In genomic region chr1:183662369-183663043, GRCm38 (mm10) we compare ENCODE assay signal across 19 mouse cellular contexts.
A peak's percentile ranks its signal among the peaks of the same experiment; 100 is the strongest.
DNase-seq lines count a peak whose midpoint lies in the region.
"Had no signal": no experiment of that assay in that cellular context is flagged by ENCODE, and none has a peak within 500 bp of the region (broad histone marks: within the 10 kb centered on the region; RNA-seq: fewer than 3 reads in every experiment).

No protein-coding gene starts in this region.

- H3K27me3 ChIP-seq in forebrain, embryonic 10.5 days (ENCODE audit: poor library complexity, severe bottlenecking): no peaks in the 10 kb centered on the region
- H3K27me3 ChIP-seq: heart, embryonic 15.5 days; liver, embryonic 13.5 days; megakaryocyte, embryonic 14.5 days; midbrain, embryonic 13.5 days had no signal

- H3K4me1 ChIP-seq in forebrain, embryonic 10.5 days: no peaks in the 10 kb centered on the region
- H3K4me1 ChIP-seq: heart, embryonic 15.5 days; liver, embryonic 13.5 days; megakaryocyte, embryonic 14.5 days; midbrain, embryonic 13.5 days had no signal

- H3K9me3 ChIP-seq in forebrain, embryonic 10.5 days: no peaks in the 10 kb centered on the region; the same call in 1 of the 2 replicates
- H3K9me3 ChIP-seq: midbrain, embryonic 13.5 days had no signal

- no peak overlapping the region for H3K27ac ChIP-seq in forebrain, embryonic 10.5 days
- H3K27ac ChIP-seq: heart, embryonic 15.5 days; hindbrain, embryonic 14.5 days; liver, embryonic 13.5 days; midbrain, embryonic 13.5 days; stomach, postnatal 0 days had no signal

- DNase-seq in cerebellum, adult 11-12 months: peak; percentile 23
- DNase-seq in cerebellum, adult 11 months: no peak
- DNase-seq in kidney, postnatal 14 days: peak; percentile 4
- no peak for DNase-seq in kidney, adult 8-10 months
- DNase-seq in cerebellum, adult 8-10 months: peak; percentile 11
- DNase-seq in cerebellum, postnatal 36 days: peak; percentile 23 to 48
- DNase-seq in testis, postnatal 10 days (ENCODE audit: low spot score): no peak
- DNase-seq in forebrain, embryonic 10.5 days (ENCODE audit: extremely low spot score, low spot score): no peak
- DNase-seq: adrenal gland, postnatal 36 days; heart, postnatal 36 days; layer of hippocampus, adult 9-11 months; liver, embryonic 13.5 days; lung, adult 2 months; right cerebral cortex, postnatal 14 days had no signal

- no peak overlapping the region for H3K4me3 ChIP-seq in forebrain, embryonic 10.5 days
- H3K4me3 ChIP-seq: heart, embryonic 15.5 days; liver, embryonic 13.5 days; megakaryocyte, embryonic 14.5 days; midbrain, embryonic 13.5 days had no signal

- WGBS in forebrain, embryonic 10.5 days: 89% methylated on average over 15 of the region's 15 CpGs

- no peaks in the 10 kb centered on the region for H3K36me3 ChIP-seq in forebrain, embryonic 10.5 days (replicated peaks)
- H3K36me3 ChIP-seq: heart, embryonic 15.5 days; liver, embryonic 13.5 days; midbrain, embryonic 13.5 days had no signal

Comparison
In these comparisons a context has a peak if more than half of its experiments do, and no peak if none do; other contexts are left out.
1. DNase-seq: peak in cerebellum, adult 11-12 months (single experiment), kidney, postnatal 14 days (single experiment), cerebellum, adult 8-10 months (single experiment) and cerebellum, postnatal 36 days (2 of 2); none in cerebellum, adult 11 months (single experiment), kidney, adult 8-10 months (0 of 2), testis, postnatal 10 days (single experiment) and forebrain, embryonic 10.5 days (single experiment).